In genomic region chr16:85488105-85488607, GRCm38 (mm10) we compare ENCODE assay signal across 13 mouse cellular contexts.
DNase-seq lines count a peak whose midpoint lies in the region; ATAC-seq and TF ChIP-seq lines count a peak whose summit lies in the region.
"Had no signal": no experiment of that assay in that cellular context is flagged by ENCODE, and none has a peak within 500 bp of the region (broad histone marks: within the 10 kb centered on the region; RNA-seq: fewer than 3 reads in every experiment).

No protein-coding gene starts in this region.

- no peaks in the 10 kb centered on the region for H3K36me3 ChIP-seq in forebrain, embryonic 13.5 days (ENCODE audit: poor library complexity, severe bottlenecking)
- no peaks in the 10 kb centered on the region for H3K36me3 ChIP-seq in forebrain, embryonic 11.5 days (ENCODE audit: control insufficient read depth, insufficient read depth, low read length)
- H3K36me3 ChIP-seq in E14TG2a.4 (ENCODE audit: insufficient read depth, low read length), result no peaks in the 10 kb centered on the region
- H3K36me3 ChIP-seq: intestine, embryonic 15.5 days; limb, embryonic 15.5 days had no signal

- no peak overlapping the region for H3K4me2 ChIP-seq in forebrain, embryonic 13.5 days
- no peak overlapping the region for H3K4me2 ChIP-seq in forebrain, embryonic 11.5 days (ENCODE audit: low read depth, low read length, severe bottlenecking)
- H3K4me2 ChIP-seq: intestine, embryonic 15.5 days; limb, embryonic 15.5 days had no signal

- H3K27ac ChIP-seq in forebrain, embryonic 13.5 days, result no peak overlapping the region
- H3K27ac ChIP-seq in forebrain, embryonic 11.5 days (ENCODE audit: low read depth, low read length), result no peak overlapping the region
- no peak overlapping the region for H3K27ac ChIP-seq in left cerebral cortex, adult 2 months
- H3K27ac ChIP-seq in layer of hippocampus, adult 2 months, result peak overlapping the region; percentile 43; the same call in 1 of the 2 replicates
- H3K27ac ChIP-seq: intestine, embryonic 15.5 days; limb, embryonic 15.5 days; macrophage had no signal

- DNase-seq in forebrain, embryonic 11.5 days (ENCODE audit: low spot score), result no peak
- DNase-seq in left cerebral cortex, adult 2 months (ENCODE audit: extremely low spot score in 1 of 2, low spot score in 2 of 2), result no peak
- DNase-seq in left cerebral cortex, adult 11 months (ENCODE audit: low spot score), result no peak
- DNase-seq in layer of hippocampus, adult 2 months (ENCODE audit: low spot score in 2 of 2), result peak; percentile 34 to 49
- no peak for DNase-seq in gastrocnemius, postnatal 4 days (ENCODE audit: low spot score in 2 of 2)
- DNase-seq: B cell, adult 2 months; gastrocnemius, postnatal 25 days had no signal

- no peaks in the 10 kb centered on the region for H3K27me3 ChIP-seq in forebrain, embryonic 13.5 days
- H3K27me3 ChIP-seq in forebrain, embryonic 11.5 days (ENCODE audit: control insufficient read depth, insufficient read depth, low read length), result no peaks in the 10 kb centered on the region
- no peaks in the 10 kb centered on the region for H3K27me3 ChIP-seq in E14TG2a.4 (ENCODE audit: insufficient read depth, low read length)
- H3K27me3 ChIP-seq: intestine, embryonic 15.5 days; limb, embryonic 15.5 days had no signal

- ATAC-seq in forebrain, embryonic 13.5 days, result peak; percentile 54; the same call in 1 of the 2 replicates
- no peak for ATAC-seq in forebrain, embryonic 11.5 days (replicated peaks; ENCODE audit: low FRiP score)
- ATAC-seq in granulocyte monocyte progenitor cell, adult 5-6 weeks (replicated peaks; ENCODE audit: poor library complexity, severe bottlenecking), result no peak
- ATAC-seq: intestine, embryonic 15.5 days had no signal

- no peak overlapping the region for H3K4me3 ChIP-seq in forebrain, embryonic 13.5 days
- no peak overlapping the region for H3K4me3 ChIP-seq in forebrain, embryonic 11.5 days (ENCODE audit: low read depth, low read length)
- H3K4me3 ChIP-seq in left cerebral cortex, adult 2 months, result no peak overlapping the region
- no peak overlapping the region for H3K4me3 ChIP-seq in E14TG2a.4 (replicated peaks; ENCODE audit: low read length)
- no peak overlapping the region for H3K4me3 ChIP-seq in layer of hippocampus, adult 2 months
- H3K4me3 ChIP-seq: intestine, embryonic 15.5 days; limb, embryonic 15.5 days had no signal

- no peak overlapping the region for H3K9ac ChIP-seq in forebrain, embryonic 13.5 days
- no peak overlapping the region for H3K9ac ChIP-seq in forebrain, embryonic 11.5 days (ENCODE audit: low read length)
- H3K9ac ChIP-seq: intestine, embryonic 15.5 days; limb, embryonic 15.5 days had no signal

- no peaks in the 10 kb centered on the region for H3K4me1 ChIP-seq in forebrain, embryonic 13.5 days
- H3K4me1 ChIP-seq in forebrain, embryonic 11.5 days (replicated peaks; ENCODE audit: control insufficient read depth, insufficient read depth, low read length), result no peaks in the 10 kb centered on the region
- H3K4me1 ChIP-seq in E14TG2a.4 (replicated peaks; ENCODE audit: low read depth, low read length), result no peaks in the 10 kb centered on the region
- H3K4me1 ChIP-seq: intestine, embryonic 15.5 days; limb, embryonic 15.5 days had no signal

- intact Hi-C loops in left cerebral cortex, adult 2 months (cut with DNase I), result no loop called here

- H3K9me3 ChIP-seq in forebrain, embryonic 13.5 days (replicated peaks), result no peaks in the 10 kb centered on the region
- H3K9me3 ChIP-seq in forebrain, embryonic 11.5 days (ENCODE audit: control insufficient read depth, low read length), result no peaks in the 10 kb centered on the region
- H3K9me3 ChIP-seq in E14TG2a.4 (ENCODE audit: low read length), result no peaks in the 10 kb centered on the region
- H3K9me3 ChIP-seq: intestine, embryonic 15.5 days; limb, embryonic 15.5 days had no signal

- WGBS in forebrain, embryonic 13.5 days, result 84% methylated on average over 5 of the region's 5 CpGs
- 84% methylated on average over 5 of the region's 5 CpGs for WGBS in forebrain, embryonic 11.5 days

- peak; percentile 30 for TF ChIP-seq CTCF in left cerebral cortex, adult 2 months (IDR thresholded peaks at IDR 0.05)
- TF ChIP-seq CTCF in E14TG2a.4 (conservative IDR thresholded peaks at IDR 0.05; ENCODE audit: low read length), result 0 out of 2 replicates have a peak, but pooled peaks have one; percentile 8
- TF ChIP-seq CTCF in layer of hippocampus, adult 2 months (conservative IDR thresholded peaks at IDR 0.05), result peak; percentile 65

Comparison
In these comparisons a context has a peak if more than half of its experiments do, and no peak if none do; other contexts are left out.
1. DNase-seq: peak in layer of hippocampus, adult 2 months (2 of 2); none in forebrain, embryonic 11.5 days (single experiment), left cerebral cortex, adult 2 months (0 of 2), left cerebral cortex, adult 11 months (single experiment) and gastrocnemius, postnatal 4 days (0 of 2).
2. CTCF ChIP-seq: peak in every context shown above with its lines; median percentile 65 in layer of hippocampus, adult 2 months; 30 in left cerebral cortex, adult 2 months; 8 in E14TG2a.4.